Mouse (Mus musculus) limb, embryonic 10.5 days (tissue): ENCODE measurements around the gene Atp13a2. TPM values are rescaled to one million over a fixed set of nuclear protein-coding genes. Genes with fewer than 3 reads are reported as not detected.

Experiments
- DNase-seq: peaks from one replicate; pipeline ENCODE4 v3.0.0-alpha.2; 2017; ENCODE audit warnings: low spot score
- H3K27ac ChIP-seq: fragments of 300-500 bp; sonication (generic); 2 replicates; pipeline ENCODE4 v1.5.1; 2016; ENCODE audit warnings: mild to moderate bottlenecking
- H3K27me3 ChIP-seq: fragments of 300-500 bp; sonication (generic); 2 replicates; pipeline ENCODE4 v1.6.1; 2016; ENCODE audit warnings: low read depth, mild to moderate bottlenecking; ENCODE audit not compliant: poor library complexity, severe bottlenecking
- H3K36me3 ChIP-seq: fragments of 300-500 bp; sonication (generic); 2 replicates; pipeline ENCODE4 v1.6.1; 2016; ENCODE audit warnings: mild to moderate bottlenecking, moderate library complexity
- H3K4me1 ChIP-seq: fragments of 300-500 bp; sonication (generic); 2 replicates; pipeline ENCODE4 v1.6.1; 2016
- H3K4me3 ChIP-seq: fragments of 300-500 bp; sonication (generic); 2 replicates; pipeline ENCODE4 v1.5.1; 2016; ENCODE audit warnings: mild to moderate bottlenecking, moderate library complexity
- H3K9me3 ChIP-seq: fragments of 300-500 bp; sonication (generic); replicated peaks from 2 replicates; pipeline ENCODE4 v1.6.1; 2016; ENCODE audit warnings: mild to moderate bottlenecking
- WGBS: fragments of 180-500 bp; shearing (Covaris S2); methylation state at CpG from one replicate; pipeline ENCODE4 v1.1.7; 2016; 5-methylcytosine and 5-hydroxymethylcytosine counted together
- polyA plus RNA-seq: library from polyadenylated mRNA; unstranded; fragments of >200 nt; fragmentation: Nextera tagmentation; extraction: Ambion mirVana; gene quantifications from 2 replicates; pipeline ENCODE4 v1.2.1, GENCODE M21; 2016

Gene Atp13a2
- polyA plus RNA-seq, 1 experiment from 2014 or later, result 44.0 TPM

- H3K9me3 ChIP-seq, result no peaks in the 10 kb centered on the region
- peak overlapping the region; percentile 77 for H3K4me3 ChIP-seq
- H3K27ac ChIP-seq, result peak overlapping the region; percentile 96
- H3K4me1 ChIP-seq, result peaks cover 61% of the 10 kb centered on the region
- H3K27me3 ChIP-seq, result no peaks in the 10 kb centered on the region
- no peak for DNase-seq
- WGBS, result 80% methylated on average over 10 of the region's 10 CpGs
- peaks cover 69% of the 10 kb centered on the region for H3K36me3 ChIP-seq
These were observed 25.9 kb downstream of the Atp13a2 start for GRCm38 (mm10) chr4:141012558-141012957.

DNA sequence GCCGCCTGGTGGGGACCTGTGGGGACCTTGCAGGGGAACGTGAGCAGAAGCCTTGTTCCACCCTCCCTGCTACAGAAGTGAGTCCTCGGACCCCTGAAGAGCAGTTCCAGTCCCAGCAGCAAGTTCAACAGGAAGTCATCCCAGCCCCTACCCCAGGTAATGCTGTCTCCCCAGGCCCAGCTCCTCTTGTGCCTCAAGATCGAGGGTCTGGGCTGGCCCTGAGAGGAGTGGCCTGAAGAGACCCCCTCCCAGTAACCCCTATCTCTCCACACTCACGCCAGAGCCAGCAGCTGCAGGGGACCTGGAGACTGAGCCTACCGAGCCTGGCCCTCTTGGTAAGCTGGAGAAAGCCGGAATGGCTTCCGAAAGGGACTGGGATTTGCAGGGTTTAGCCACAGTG, 27.4 kb downstream of the Atp13a2 start:
- no peaks in the 10 kb centered on the region for H3K9me3 ChIP-seq
- H3K27me3 ChIP-seq, result no peaks in the 10 kb centered on the region
- peaks cover 71% of the 10 kb centered on the region for H3K36me3 ChIP-seq
- H3K4me3 ChIP-seq, result 0 out of 2 replicates have a peak overlapping the region, but pooled peaks have one; percentile 11
- H3K27ac ChIP-seq, result no peak overlapping the region
- H3K4me1 ChIP-seq, result peaks cover 74% of the 10 kb centered on the region
- DNase-seq, result no peak
- WGBS, result 79% methylated on average over 8 of the region's 8 CpGs

GRCm38 (mm10) chr4:141014856-141015255, 28.2 kb downstream of the Atp13a2 start:
- Histone ChIP-seq H3K27me3 (no peaks in the 10 kb centered on the region), H3K4me3 (no peak overlapping the region), H3K27ac (no peak overlapping the region), H3K36me3 (peaks cover 77% of the 10 kb centered on the region), H3K4me1 (peaks cover 75% of the 10 kb centered on the region), H3K9me3 (no peaks in the 10 kb centered on the region)
- 94% methylated on average over 11 of the region's 11 CpGs for whole genome bisulfite sequencing
- no peak for DNase-seq

- no peak overlapping the region for H3K4me3 ChIP-seq
- no peaks in the 10 kb centered on the region for H3K27me3 ChIP-seq
- peaks cover 81% of the 10 kb centered on the region for H3K36me3 ChIP-seq
- H3K4me1 ChIP-seq, result peaks cover 75% of the 10 kb centered on the region
- no peaks in the 10 kb centered on the region for H3K9me3 ChIP-seq
- 85% methylated on average over 7 of the region's 7 CpGs for whole genome bisulfite sequencing
- no peak overlapping the region for H3K27ac ChIP-seq
- DNase-seq, result no peak
These were observed 28.7 kb downstream of the Atp13a2 start for GRCm38 (mm10) chr4:141015356-141015755.

- Histone ChIP-seq H3K9me3 (no peaks in the 10 kb centered on the region), H3K27ac (peak overlapping the region; percentile 48), H3K4me3 (no peak overlapping the region), H3K27me3 (no peaks in the 10 kb centered on the region), H3K36me3 (peaks cover 81% of the 10 kb centered on the region), H3K4me1 (peaks cover 79% of the 10 kb centered on the region)
- no peak for DNase-seq
- 88% methylated on average over 9 of the region's 9 CpGs for WGBS
These were observed 29.6 kb downstream of the Atp13a2 start for GRCm38 (mm10) chr4:141016311-141016710.

DNA sequence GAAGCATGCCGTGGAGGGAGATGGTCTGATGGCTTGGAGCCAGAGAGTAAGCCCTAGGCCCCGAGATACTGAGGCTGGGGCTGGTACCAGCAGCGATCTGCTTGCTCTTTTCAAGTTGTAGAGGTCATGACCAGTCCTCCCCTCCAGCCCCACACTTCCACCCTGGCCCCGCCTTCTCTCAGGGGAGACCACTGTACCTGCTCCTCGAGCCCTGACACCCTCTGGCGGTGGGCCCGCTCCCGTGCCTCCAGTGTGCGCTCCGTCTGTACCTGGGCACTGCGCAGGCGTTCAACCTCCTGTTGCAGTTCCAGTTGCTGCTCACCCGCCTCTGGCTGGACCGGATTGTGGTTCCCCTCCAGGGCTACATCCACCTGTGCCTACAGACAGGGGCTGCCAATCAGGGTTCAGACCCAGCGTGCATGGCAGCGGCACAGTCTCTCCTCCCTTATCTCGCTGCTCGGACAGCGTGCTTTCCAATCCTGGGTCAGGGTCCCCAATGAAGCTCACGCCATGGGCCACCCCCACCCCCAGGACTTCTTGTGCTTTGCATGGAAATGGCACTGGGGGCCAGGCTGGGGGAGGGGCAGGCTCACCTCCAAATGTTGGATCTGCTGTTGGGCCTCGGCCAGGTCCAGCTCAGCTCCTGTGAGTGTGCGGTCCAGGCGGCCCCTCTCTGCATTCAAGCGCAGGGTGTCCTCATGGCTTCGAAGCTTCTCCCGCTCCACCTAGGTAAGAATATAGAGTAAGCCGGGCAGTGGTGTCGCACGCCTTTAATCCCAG, 31.2 kb downstream of the Atp13a2 start:
- H3K27me3 ChIP-seq, result no peaks in the 10 kb centered on the region
- H3K36me3 ChIP-seq, result peaks cover 86% of the 10 kb centered on the region
- peaks cover 74% of the 10 kb centered on the region for H3K4me1 ChIP-seq
- H3K4me3 ChIP-seq, result no peak overlapping the region
- H3K27ac ChIP-seq, result no peak overlapping the region; the same call in 1 of the 2 replicates
- no peak for DNase-seq
- WGBS, result 82% methylated on average over 29 of the region's 29 CpGs
- H3K9me3 ChIP-seq, result no peaks in the 10 kb centered on the region

DNA sequence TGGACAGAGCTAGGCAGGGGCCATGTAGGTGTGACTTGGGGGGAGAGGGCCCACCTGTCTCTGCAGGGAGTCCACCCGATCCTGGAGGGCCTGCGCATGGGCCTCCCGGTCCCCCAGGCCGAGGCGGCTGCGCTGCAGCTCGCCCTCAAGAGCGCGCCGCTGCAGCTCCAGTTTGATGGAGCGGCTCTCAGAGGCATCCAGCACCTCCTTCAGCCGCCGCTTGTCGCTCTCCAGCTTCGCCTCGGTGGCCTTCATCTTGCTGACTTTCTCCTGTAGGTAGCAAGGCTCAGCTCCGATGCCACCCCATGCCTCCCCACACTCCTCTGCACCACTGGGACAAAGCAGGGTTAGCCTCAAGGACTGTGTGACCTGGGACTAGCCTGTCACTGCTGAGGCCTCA, 33.5 kb downstream of the Atp13a2 start:
- peaks cover 84% of the 10 kb centered on the region for H3K36me3 ChIP-seq
- WGBS, result 90% methylated on average over 17 of the region's 17 CpGs
- H3K9me3 ChIP-seq, result no peaks in the 10 kb centered on the region
- no peak overlapping the region for H3K4me3 ChIP-seq
- DNase-seq, result no peak
- H3K27ac ChIP-seq, result peak overlapping the region; percentile 89
- H3K27me3 ChIP-seq, result no peaks in the 10 kb centered on the region
- H3K4me1 ChIP-seq, result peaks cover 59% of the 10 kb centered on the region

- peaks cover 57% of the 10 kb centered on the region for H3K4me1 ChIP-seq
- H3K27ac ChIP-seq, result peak overlapping the region; percentile 89
- peak overlapping the region; percentile 27 for H3K4me3 ChIP-seq
- DNase-seq, result peak; percentile 75
- no peaks in the 10 kb centered on the region for H3K9me3 ChIP-seq
- no peaks in the 10 kb centered on the region for H3K27me3 ChIP-seq
- 39% methylated on average over 14 of the region's 14 CpGs for WGBS
- peaks cover 84% of the 10 kb centered on the region for H3K36me3 ChIP-seq
These were observed 34.3 kb downstream of the Atp13a2 start for GRCm38 (mm10) chr4:141020811-141021613.

- H3K36me3 ChIP-seq, result peaks cover 84% of the 10 kb centered on the region
- peak overlapping the region; percentile 6; the same call in 1 of the 2 replicates for H3K4me3 ChIP-seq
- H3K27ac ChIP-seq, result peak overlapping the region; percentile 89
- DNase-seq, result no peak
- H3K9me3 ChIP-seq, result no peaks in the 10 kb centered on the region
- 83% methylated on average over 11 of the region's 11 CpGs for WGBS
- H3K27me3 ChIP-seq, result no peaks in the 10 kb centered on the region
- peaks cover 57% of the 10 kb centered on the region for H3K4me1 ChIP-seq
These were observed 34.9 kb downstream of the Atp13a2 start for GRCm38 (mm10) chr4:141021614-141021929.

DNA sequence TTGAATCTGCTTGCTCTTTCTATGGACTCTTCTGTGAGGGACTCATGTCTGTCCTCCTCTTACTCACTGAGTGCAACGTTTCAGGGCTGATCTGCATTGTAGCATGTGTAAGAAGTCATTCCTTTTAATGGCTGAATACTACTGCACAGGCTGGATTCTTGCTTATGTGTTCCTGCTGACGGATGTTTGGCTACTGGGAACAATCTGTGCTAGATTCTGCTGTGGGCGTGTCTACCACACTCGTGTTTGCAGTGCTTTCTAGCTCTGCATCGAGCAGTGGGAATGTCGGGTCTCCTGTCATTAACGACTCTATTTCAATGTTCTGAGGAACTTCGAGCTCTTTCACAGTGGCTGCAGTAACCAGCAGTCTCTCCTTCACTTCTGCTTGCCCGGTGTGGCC, 37.4 kb downstream of the Atp13a2 start:
- Histone ChIP-seq H3K4me1 (peaks cover 35% of the 10 kb centered on the region), H3K36me3 (peaks cover 82% of the 10 kb centered on the region), H3K27me3 (no peaks in the 10 kb centered on the region), H3K27ac (no peak overlapping the region), H3K9me3 (no peaks in the 10 kb centered on the region), H3K4me3 (no peak overlapping the region)
- no peak for DNase-seq
- WGBS, result 84% methylated on average over 9 of the region's 9 CpGs

GRCm38 (mm10) chr4:141024992-141025391, 38.3 kb downstream of the Atp13a2 start:
- DNase-seq, result no peak
- H3K9me3 ChIP-seq, result no peaks in the 10 kb centered on the region
- peaks cover 83% of the 10 kb centered on the region for H3K36me3 ChIP-seq
- H3K27ac ChIP-seq, result no peak overlapping the region
- no peaks in the 10 kb centered on the region for H3K27me3 ChIP-seq
- WGBS, result 71% methylated on average over 27 of the region's 27 CpGs
- no peak overlapping the region for H3K4me3 ChIP-seq
- H3K4me1 ChIP-seq, result peaks cover 28% of the 10 kb centered on the region

- Histone ChIP-seq H3K4me1 (no peaks in the 10 kb centered on the region), H3K27me3 (no peaks in the 10 kb centered on the region), H3K4me3 (no peak overlapping the region), H3K36me3 (peaks cover 91% of the 10 kb centered on the region), H3K9me3 (no peaks in the 10 kb centered on the region), H3K27ac (0 out of 2 replicates have a peak overlapping the region, but pooled peaks have one; percentile 14)
- WGBS, result 90% methylated on average over 18 of the region's 18 CpGs
- no peak for DNase-seq
These were observed 44.0 kb downstream of the Atp13a2 start for GRCm38 (mm10) chr4:141030541-141031206.

GRCm38 (mm10) chr4:141031733-141032132, 45.1 kb downstream of the Atp13a2 start:
- peaks cover 91% of the 10 kb centered on the region for H3K36me3 ChIP-seq
- no peaks in the 10 kb centered on the region for H3K9me3 ChIP-seq
- no peak overlapping the region for H3K27ac ChIP-seq

More at GRCm38 (mm10) chr4:141031733-141032132, 45.1 kb downstream of the Atp13a2 start:
- H3K4me3 ChIP-seq, result no peak overlapping the region
- no peaks in the 10 kb centered on the region for H3K27me3 ChIP-seq
- DNase-seq, result peak; percentile 80
- WGBS, result 20% methylated on average over 6 of the region's 6 CpGs
- no peaks in the 10 kb centered on the region for H3K4me1 ChIP-seq
